In genomic region chr2:29787937-29788681, GRCm38 (mm10) we compare ENCODE assay signal across 8 mouse cellular contexts. TPM values are rescaled to one million over a fixed set of nuclear protein-coding genes. Genes with fewer than 3 reads are reported as not detected.
DNase-seq lines count a peak whose midpoint lies in the region; ATAC-seq lines count a peak whose summit lies in the region.

Gene Trub2, minus strand, starts transcription at chr2:29788502.

- H3K27me3 ChIP-seq in heart, embryonic 13.5 days (replicated peaks), result no peaks in the 10 kb centered on the region
- no peaks in the 10 kb centered on the region for H3K27me3 ChIP-seq in liver, embryonic 12.5 days (replicated peaks)
- no peaks in the 10 kb centered on the region for H3K27me3 ChIP-seq in stomach, embryonic 14.5 days (ENCODE audit: control insufficient read depth, insufficient read depth, low read length)

- peak within 1 kb of the TSS; percentile 80 for H3K9ac ChIP-seq in heart, embryonic 13.5 days
- H3K9ac ChIP-seq in liver, embryonic 12.5 days, result peak within 1 kb of the TSS; percentile 78
- H3K9ac ChIP-seq in stomach, embryonic 14.5 days (replicated peaks; ENCODE audit: low read depth, low read length), result peak within 1 kb of the TSS; percentile 54

- under 1% methylated on average over 45 of the region's 45 CpGs for WGBS in heart, embryonic 13.5 days
- WGBS in liver, embryonic 12.5 days (ENCODE audit: insufficient replicate concordance), result 1% methylated on average over 45 of the region's 45 CpGs
- WGBS in stomach, embryonic 14.5 days, result under 1% methylated on average over 45 of the region's 45 CpGs

- peaks cover 64% of the 10 kb centered on the region for H3K36me3 ChIP-seq in heart, embryonic 13.5 days
- peaks cover 64% of the 10 kb centered on the region for H3K36me3 ChIP-seq in liver, embryonic 12.5 days
- H3K36me3 ChIP-seq in stomach, embryonic 14.5 days (ENCODE audit: control insufficient read depth, insufficient read depth, low read length), result peaks cover 34% of the 10 kb centered on the region

- peak within 1 kb of the TSS; percentile 71 for H3K4me3 ChIP-seq in heart, embryonic 13.5 days
- peak within 1 kb of the TSS; percentile 84 for H3K4me3 ChIP-seq in liver, embryonic 12.5 days
- H3K4me3 ChIP-seq in stomach, embryonic 14.5 days (ENCODE audit: low read depth, low read length), result peak within 1 kb of the TSS; percentile 64

- ATAC-seq in heart, embryonic 13.5 days (ENCODE audit: extremely low read depth, insufficient number of reproducible peaks, low FRiP score, low TSS enrichment), result peak; percentile 79
- peak; percentile 84 for ATAC-seq in liver, embryonic 12.5 days
- peak; percentile 89 for ATAC-seq in stomach, embryonic 14.5 days (ENCODE audit: insufficient number of reproducible peaks, insufficient read depth, low FRiP score, low read depth)

- H3K4me2 ChIP-seq in heart, embryonic 13.5 days, result peak within 1 kb of the TSS; percentile 81
- peak within 1 kb of the TSS; percentile 94 for H3K4me2 ChIP-seq in liver, embryonic 12.5 days
- H3K4me2 ChIP-seq in stomach, embryonic 14.5 days (replicated peaks; ENCODE audit: low read depth, low read length), result peak within 1 kb of the TSS; percentile 78

- peak within 1 kb of the TSS; percentile 67 for H3K27ac ChIP-seq in heart, embryonic 13.5 days (replicated peaks)
- peak within 1 kb of the TSS; percentile 80 for H3K27ac ChIP-seq in liver, embryonic 12.5 days
- H3K27ac ChIP-seq in stomach, embryonic 14.5 days (ENCODE audit: low read length), result peak within 1 kb of the TSS; percentile 56; the same call in 1 of the 2 replicates

- peaks cover 19% of the 10 kb centered on the region for H3K4me1 ChIP-seq in heart, embryonic 13.5 days
- peaks cover 22% of the 10 kb centered on the region for H3K4me1 ChIP-seq in liver, embryonic 12.5 days
- H3K4me1 ChIP-seq in stomach, embryonic 14.5 days (ENCODE audit: control insufficient read depth, insufficient read depth, low read length), result peaks cover 11% of the 10 kb centered on the region; the same call in 1 of the 2 replicates

- no peaks in the 10 kb centered on the region for H3K9me3 ChIP-seq in heart, embryonic 13.5 days
- H3K9me3 ChIP-seq in liver, embryonic 12.5 days (replicated peaks), result no peaks in the 10 kb centered on the region
- H3K9me3 ChIP-seq in stomach, embryonic 14.5 days (ENCODE audit: control insufficient read depth, low read depth, low read length), result no peaks in the 10 kb centered on the region

- peak; percentile 56 to 72 for DNase-seq in CD8-positive naive resting alpha-beta T cell, adult 2 months (ENCODE audit: low read depth in 2 of 2, low spot score in 2 of 2)
- DNase-seq in c-Kit-negative CD71-positive TER-119-positive erythroid progenitor cells, embryonic 14.5 days (ENCODE audit: low read depth, low spot score), result peak; percentile 69
- DNase-seq in fibroblast of lung, adult 2 months (ENCODE audit: low read depth), result peak; percentile 53
- peak; percentile 91 for DNase-seq in kidney, postnatal 14 days
- peak; percentile 71 to 81 for DNase-seq in natural killer cell, adult 2 months (ENCODE audit: low spot score in 2 of 2)

RNA-seq across cellular contexts. Expression of gene Trub2, which starts in this region (rescaled TPM):
- polyA plus RNA-seq in heart, embryonic 13.5 days (2015; fragmentation: Nextera tagmentation; extraction: Ambion mirVana), result 30.7 and 34.2 TPM in 2 replicates
- polyA plus RNA-seq in liver, embryonic 12.5 days (2016; fragmentation: Nextera tagmentation; extraction: Ambion mirVana), result 23.7 and 27.6 TPM in 2 replicates
- 31.0 and 32.3 TPM in 2 replicates for polyA plus RNA-seq in stomach, embryonic 14.5 days (2014; fragmentation: Nextera tagmentation; extraction: Ambion mirVana)

Comparison
In these comparisons a context has a peak if more than half of its experiments do, and no peak if none do; other contexts are left out.
1. Peak in every context shown above with its lines: DNase-seq, ATAC-seq, H3K4me3 ChIP-seq and H3K27ac ChIP-seq.